ENCODE assay signal across 38 mouse cellular contexts in genomic region chr7:108233551-108233950, GRCm38 (mm10). TPM values are rescaled to one million over a fixed set of nuclear protein-coding genes. Genes with fewer than 3 reads are reported as not detected.
"Had no signal": no experiment of that assay in that cellular context is flagged by ENCODE, and none has a peak within 500 bp of the region (broad histone marks: within the 10 kb centered on the region; RNA-seq: fewer than 3 reads in every experiment).

No protein-coding gene starts in this region.

- ATAC-seq: forebrain, embryonic 13.5 days; forebrain, embryonic 14.5 days; forebrain, embryonic 15.5 days; forebrain, embryonic 16.5 days; forebrain, postnatal 0 days had no signal

- H3K4me2 ChIP-seq: embryonic facial prominence, embryonic 12.5 days; embryonic facial prominence, embryonic 13.5 days; embryonic facial prominence, embryonic 15.5 days; forebrain, embryonic 12.5 days; forebrain, embryonic 13.5 days; forebrain, embryonic 15.5 days had no signal

- H3K27ac ChIP-seq: embryonic facial prominence, embryonic 10.5 days; embryonic facial prominence, embryonic 12.5 days; embryonic facial prominence, embryonic 13.5 days; embryonic facial prominence, embryonic 15.5 days; forebrain, embryonic 10.5 days; forebrain, embryonic 12.5 days; forebrain, embryonic 13.5 days; forebrain, embryonic 15.5 days; gastrocnemius, adult 2 months; heart, adult 2 months had no signal

- H3K4me3 ChIP-seq: embryonic facial prominence, embryonic 10.5 days; embryonic facial prominence, embryonic 12.5 days; embryonic facial prominence, embryonic 13.5 days; embryonic facial prominence, embryonic 15.5 days; erythroblast, embryonic 14.5 days; forebrain, embryonic 10.5 days; forebrain, embryonic 12.5 days; forebrain, embryonic 13.5 days; forebrain, embryonic 15.5 days; gastrocnemius, adult 2 months; heart, adult 2 months had no signal

- H3K27me3 ChIP-seq: embryonic facial prominence, embryonic 12.5 days; embryonic facial prominence, embryonic 13.5 days; embryonic facial prominence, embryonic 15.5 days; forebrain, embryonic 12.5 days; forebrain, embryonic 13.5 days; forebrain, embryonic 15.5 days had no signal

- H3K9ac ChIP-seq: embryonic facial prominence, embryonic 12.5 days; embryonic facial prominence, embryonic 13.5 days; embryonic facial prominence, embryonic 15.5 days; forebrain, embryonic 12.5 days; forebrain, embryonic 13.5 days; forebrain, embryonic 15.5 days; forebrain, postnatal 0 days had no signal

- H3K4me1 ChIP-seq: embryonic facial prominence, embryonic 10.5 days; embryonic facial prominence, embryonic 12.5 days; embryonic facial prominence, embryonic 13.5 days; embryonic facial prominence, embryonic 15.5 days; forebrain, embryonic 10.5 days; forebrain, embryonic 12.5 days; forebrain, embryonic 13.5 days; forebrain, embryonic 15.5 days had no signal

- H3K9me3 ChIP-seq: embryonic facial prominence, embryonic 10.5 days; embryonic facial prominence, embryonic 12.5 days; embryonic facial prominence, embryonic 13.5 days; embryonic facial prominence, embryonic 15.5 days; forebrain, embryonic 10.5 days; forebrain, embryonic 12.5 days; forebrain, embryonic 13.5 days; forebrain, embryonic 15.5 days had no signal

- DNase-seq: cerebellum, adult 9-11 months; cerebellum, postnatal 10 days; cerebellum, postnatal 14 days; cerebellum, postnatal 25 days; cerebellum, postnatal 36 days; embryo, embryonic 11 days; forebrain, postnatal 0 days; gastrocnemius, adult 2 months; gastrocnemius, postnatal 10 days; gastrocnemius, postnatal 14 days; gastrocnemius, postnatal 25 days; gastrocnemius, postnatal 36 days; heart, adult 11 months; heart, adult 18-20 months; heart, adult 2 months had no signal

- H3K36me3 ChIP-seq: embryonic facial prominence, embryonic 10.5 days; embryonic facial prominence, embryonic 12.5 days; embryonic facial prominence, embryonic 13.5 days; embryonic facial prominence, embryonic 15.5 days; forebrain, embryonic 10.5 days; forebrain, embryonic 12.5 days; forebrain, embryonic 15.5 days had no signal

RNA-seq across cellular contexts. Expression of gene Olfr487, which starts 19.1 kb away (rescaled TPM):
- total RNA-seq: common myeloid progenitor, adult 5-6 weeks; forebrain, postnatal 0 days; gastrocnemius, adult 18-20 months; gastrocnemius, adult 2 months; gastrocnemius, adult 8-10 months; gastrocnemius, postnatal 10 days; gastrocnemius, postnatal 14 days; gastrocnemius, postnatal 25 days; gastrocnemius, postnatal 36 days; gastrocnemius, postnatal 4 days; granulocyte monocyte progenitor cell, adult 5-6 weeks; heart, adult 18-20 months; heart, adult 2 months; heart, adult 8-10 months had no signal
- polyA plus RNA-seq: cortical plate, adult 2 months; embryonic facial prominence, embryonic 10.5 days; embryonic facial prominence, embryonic 11.5 days; embryonic facial prominence, embryonic 12.5 days; embryonic facial prominence, embryonic 13.5 days; embryonic facial prominence, embryonic 14.5 days; erythroblast, embryonic 14.5 days; forebrain, embryonic 10.5 days; forebrain, embryonic 11.5 days; forebrain, embryonic 12.5 days; forebrain, embryonic 13.5 days; forebrain, embryonic 14.5 days; forebrain, embryonic 15.5 days; forebrain, embryonic 16.5 days; forebrain, postnatal 0 days; frontal cortex, adult 2 months; gonadal fat pad, adult 2 months; heart, adult 2 months had no signal

RNA-seq across cellular contexts. Expression of gene Olfr488, which starts 24.6 kb away (rescaled TPM):
- total RNA-seq: common myeloid progenitor, adult 5-6 weeks; forebrain, postnatal 0 days; gastrocnemius, adult 18-20 months; gastrocnemius, adult 2 months; gastrocnemius, adult 8-10 months; gastrocnemius, postnatal 10 days; gastrocnemius, postnatal 14 days; gastrocnemius, postnatal 25 days; gastrocnemius, postnatal 36 days; gastrocnemius, postnatal 4 days; granulocyte monocyte progenitor cell, adult 5-6 weeks; heart, adult 18-20 months; heart, adult 2 months; heart, adult 8-10 months had no signal
- polyA plus RNA-seq: cortical plate, adult 2 months; embryonic facial prominence, embryonic 10.5 days; embryonic facial prominence, embryonic 11.5 days; embryonic facial prominence, embryonic 12.5 days; embryonic facial prominence, embryonic 13.5 days; embryonic facial prominence, embryonic 14.5 days; erythroblast, embryonic 14.5 days; forebrain, embryonic 10.5 days; forebrain, embryonic 11.5 days; forebrain, embryonic 12.5 days; forebrain, embryonic 13.5 days; forebrain, embryonic 14.5 days; forebrain, embryonic 15.5 days; forebrain, embryonic 16.5 days; forebrain, postnatal 0 days; frontal cortex, adult 2 months; gonadal fat pad, adult 2 months; heart, adult 2 months had no signal

RNA-seq across cellular contexts. Expression of gene Olfr490, which starts 55.2 kb away (rescaled TPM):
- total RNA-seq: common myeloid progenitor, adult 5-6 weeks; forebrain, postnatal 0 days; gastrocnemius, adult 18-20 months; gastrocnemius, adult 2 months; gastrocnemius, adult 8-10 months; gastrocnemius, postnatal 10 days; gastrocnemius, postnatal 14 days; gastrocnemius, postnatal 25 days; gastrocnemius, postnatal 36 days; gastrocnemius, postnatal 4 days; granulocyte monocyte progenitor cell, adult 5-6 weeks; heart, adult 18-20 months; heart, adult 2 months; heart, adult 8-10 months had no signal
- polyA plus RNA-seq: cortical plate, adult 2 months; embryonic facial prominence, embryonic 10.5 days; embryonic facial prominence, embryonic 11.5 days; embryonic facial prominence, embryonic 12.5 days; embryonic facial prominence, embryonic 13.5 days; embryonic facial prominence, embryonic 14.5 days; embryonic facial prominence, embryonic 15.5 days; erythroblast, embryonic 14.5 days; forebrain, embryonic 10.5 days; forebrain, embryonic 11.5 days; forebrain, embryonic 12.5 days; forebrain, embryonic 13.5 days; forebrain, embryonic 14.5 days; forebrain, embryonic 15.5 days; forebrain, embryonic 16.5 days; forebrain, postnatal 0 days; frontal cortex, adult 2 months; gonadal fat pad, adult 2 months; heart, adult 2 months had no signal
